Mouse (Mus musculus): ENCODE results near the gene Pole3.

- TF ChIP-seq CTCF (conservative IDR thresholded peaks at IDR 0.05 in 1 of 2, IDR thresholded peaks at IDR 0.05 in 1 of 2; ENCODE audit: low read depth in 2 of 2, low read length in 2 of 2) (no peak), NELFE (IDR thresholded peaks at IDR 0.05; ENCODE audit: low read depth, low read length) (no peak), MAZ (IDR thresholded peaks at IDR 0.05; ENCODE audit: low read depth, low read length) (no peak), EP300 (IDR thresholded peaks at IDR 0.05; ENCODE audit: low read length) (no peak), MEF2A (IDR thresholded peaks at IDR 0.05; ENCODE audit: borderline replicate concordance, low read depth, low read length) (no peak), UBTF (IDR thresholded peaks at IDR 0.05; ENCODE audit: low read depth, low read length) (no peak), TBP (conservative IDR thresholded peaks at IDR 0.05; ENCODE audit: low read depth, low read length) (0 out of 2 replicates have a peak, but pooled peaks have one; percentile 31), RAD21 (IDR thresholded peaks at IDR 0.05; ENCODE audit: low read depth, low read length) (no peak)
Measured at GRCm38 (mm10) chr4:62520892-62521400, 3.9 kb downstream of the Pole3 start.
